Mouse (Mus musculus): ENCODE results near the gene Ints5.

Gene Ints5

DNA sequence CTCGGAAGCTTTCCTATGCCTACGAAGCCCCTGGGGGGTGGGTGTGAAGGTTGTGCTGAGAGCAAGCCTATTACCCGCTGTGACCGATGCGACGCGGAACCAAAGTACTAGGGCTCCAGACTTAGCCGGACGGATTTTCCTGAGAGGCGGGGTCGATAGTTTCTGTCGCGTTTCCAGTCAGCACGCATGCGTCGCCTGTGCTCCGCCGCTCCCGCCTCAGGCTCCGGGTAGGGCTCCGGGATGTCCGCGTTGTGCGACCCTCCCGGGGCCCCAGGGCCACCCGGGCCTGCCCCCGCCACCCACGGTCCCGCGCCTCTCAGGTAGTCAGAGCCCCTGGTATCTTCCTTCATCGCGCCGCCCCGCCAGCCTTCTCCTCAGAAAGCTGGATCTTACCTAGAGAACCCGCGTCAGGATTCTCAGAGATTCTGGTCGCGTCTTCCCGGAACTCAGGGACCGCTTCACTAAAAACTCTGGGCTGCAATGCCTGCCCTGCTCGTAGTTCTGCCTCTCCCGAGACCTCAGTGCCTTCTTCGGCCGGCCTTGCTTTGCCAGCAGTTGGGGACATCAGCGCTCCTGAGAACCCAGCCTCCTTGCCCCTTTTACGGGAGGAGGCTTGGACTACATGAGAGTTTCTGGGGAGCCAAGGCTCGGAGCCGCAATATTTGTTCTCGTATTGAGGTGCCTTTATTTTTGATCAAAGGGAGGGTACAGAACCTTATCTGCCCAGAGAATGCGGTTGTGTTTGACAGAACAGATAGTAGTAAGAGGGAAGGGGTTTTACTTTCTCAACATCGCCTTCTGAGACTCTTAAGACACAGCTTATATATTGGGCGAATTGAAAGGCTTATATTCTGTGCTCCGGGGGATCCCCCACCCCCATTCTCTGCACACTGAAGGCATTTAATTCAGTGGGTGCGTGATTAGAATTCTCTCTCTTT is at the start of gene Ints5:
Gene Ints5 (plus strand): TSS at position 177 of the 938 bp plus-strand sequence.
- in situ Hi-C loops (cut with MboI; ENCODE audit: unreplicated experiment in 2 of 2): loop anchor here in 1 of 2 experiments (25.0 kb wide), 1 partner anchor 1406 kb away; the partner anchor contains the start of genes Atl3 and Rtn3

GRCm38 (mm10) chr19:8844371-8845129 is 48.3 kb upstream of the Ints5 start:
- in situ Hi-C loops (cut with MboI; ENCODE audit: unreplicated experiment in 2 of 2): loop anchor here (10.0 to 25.0 kb wide), 5 partner anchors 257 to 1343 kb away; partner anchors contain the start of genes Fads1 (in 1 of the 2), Scgb2a2 (in 1 of the 2) and Slc22a8 (in 1 of the 2)

- in situ Hi-C loops (cut with MboI; ENCODE audit: unreplicated experiment in 2 of 2): loop anchor here (10.0 to 25.0 kb wide), 5 partner anchors 261 to 1339 kb away; partner anchors contain the start of genes Fads1 (in 1 of the 2), Scgb2a2 (in 1 of the 2) and Slc22a8 (in 1 of the 2)
These were observed 44.4 kb upstream of the Ints5 start for GRCm38 (mm10) chr19:8848356-8848755.

DNA sequence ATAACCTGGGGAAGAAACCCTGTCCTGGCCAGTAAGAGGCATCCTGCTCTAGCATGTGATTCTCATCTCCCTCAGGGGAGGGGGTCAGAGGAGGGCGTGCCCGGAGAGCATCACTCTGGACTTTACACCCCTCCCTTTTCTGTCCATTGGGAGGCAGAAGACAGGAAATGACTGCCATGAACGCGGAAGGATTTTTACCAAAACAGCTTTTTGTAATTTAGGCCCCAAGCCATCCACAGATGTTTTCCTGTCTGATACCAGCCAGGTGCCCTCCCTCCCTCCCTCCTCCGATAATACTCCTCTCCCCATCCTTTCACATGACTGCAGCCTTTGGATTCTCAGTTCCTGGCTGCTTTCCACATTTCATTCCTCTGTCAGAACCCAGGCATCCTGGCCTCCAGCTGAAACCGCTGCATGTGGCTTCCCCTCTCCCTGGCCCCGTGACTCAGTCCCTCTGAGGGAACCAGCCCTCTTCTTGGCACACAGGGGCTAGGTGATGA is 42.4 kb upstream of the Ints5 start, which contains the start of gene Lrrn4cl:
Gene Lrrn4cl (plus strand): TSS at position 367 of the 500 bp plus-strand sequence.
- in situ Hi-C loops (cut with MboI; ENCODE audit: unreplicated experiment in 2 of 2): loop anchor here (10.0 to 25.0 kb wide), 3 partner anchors 112 to 994 kb away; partner anchors contain the start of genes Eef1g (in 1 of the 2), Scgb2a2 (in 1 of the 2) and Tut1 (in 1 of the 2)

GRCm38 (mm10) chr19:8851639-8852038 is 41.2 kb upstream of the Ints5 start:
- in situ Hi-C loops (cut with MboI; ENCODE audit: unreplicated experiment in 2 of 2): loop anchor here (10.0 to 25.0 kb wide), 3 partner anchors 111 to 993 kb away; partner anchors contain the start of genes Eef1g (in 1 of the 2), Scgb2a2 (in 1 of the 2) and Tut1 (in 1 of the 2)

- in situ Hi-C loops (cut with MboI; ENCODE audit: unreplicated experiment in 2 of 2): loop anchor here (10.0 to 25.0 kb wide), 3 partner anchors 110 to 992 kb away; partner anchors contain the start of genes Eef1g (in 1 of the 2), Scgb2a2 (in 1 of the 2) and Tut1 (in 1 of the 2)
These were observed 40.4 kb upstream of the Ints5 start for GRCm38 (mm10) chr19:8852236-8852928.

DNA sequence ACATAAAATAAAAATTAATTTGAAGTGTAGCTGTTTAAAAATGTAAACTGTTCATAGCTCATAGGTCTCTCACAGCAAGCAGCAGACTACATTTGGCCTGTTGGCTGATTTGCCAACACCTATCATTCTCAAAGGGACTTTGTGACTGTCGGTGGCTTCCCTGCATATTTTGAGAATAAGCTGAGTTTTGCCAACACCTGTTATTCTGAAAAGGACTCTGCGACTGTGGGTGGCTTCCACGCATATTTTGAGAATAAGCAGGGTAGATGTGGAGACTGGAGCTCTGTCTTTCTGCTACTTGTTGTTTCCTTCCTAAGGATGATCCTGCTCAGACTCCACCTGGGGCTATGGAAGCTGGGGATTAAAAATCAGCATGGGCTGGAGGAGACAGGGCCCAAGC is 39.7 kb upstream of the Ints5 start:
- in situ Hi-C loops (cut with MboI; ENCODE audit: unreplicated experiment in 2 of 2): loop anchor here (10.0 to 25.0 kb wide), 3 partner anchors 109 to 992 kb away; partner anchors contain the start of genes Eef1g (in 1 of the 2), Scgb2a2 (in 1 of the 2) and Tut1 (in 1 of the 2)

GRCm38 (mm10) chr19:8857689-8858088 is 35.1 kb upstream of the Ints5 start:
- in situ Hi-C loops (cut with MboI; ENCODE audit: unreplicated experiment in 2 of 2): loop anchor here (5.0 to 25.0 kb wide), 5 partner anchors 105 to 987 kb away; partner anchors contain the start of genes Eef1g (in 1 of the 2), Scgb2a2 (in 1 of the 2) and Tut1 (in 1 of the 2)

DNA sequence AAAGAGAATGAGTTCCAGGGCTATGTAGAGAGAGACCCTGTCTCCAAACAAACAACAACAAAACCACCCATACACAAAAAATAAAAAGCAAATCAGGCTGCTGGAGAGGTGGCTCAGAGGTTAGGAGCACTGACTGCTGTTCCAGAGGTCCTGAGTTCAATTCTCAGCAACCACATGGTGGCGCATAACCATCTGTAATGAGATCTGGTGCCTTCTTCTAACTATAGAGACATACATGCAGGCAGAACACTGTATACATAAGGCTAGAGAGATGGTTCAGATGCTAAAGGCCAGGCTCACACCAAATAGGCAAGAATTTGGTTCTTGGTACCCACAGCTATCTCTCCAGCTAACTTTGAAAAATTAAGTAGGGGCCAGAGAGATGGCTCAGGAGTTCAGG is 33.8 kb upstream of the Ints5 start:
- in situ Hi-C loops (cut with MboI; ENCODE audit: unreplicated experiment in 2 of 2): loop anchor here (5.0 to 25.0 kb wide), 5 partner anchors 103 to 986 kb away; partner anchors contain the start of genes Eef1g (in 1 of the 2), Scgb2a2 (in 1 of the 2) and Tut1 (in 1 of the 2)

DNA sequence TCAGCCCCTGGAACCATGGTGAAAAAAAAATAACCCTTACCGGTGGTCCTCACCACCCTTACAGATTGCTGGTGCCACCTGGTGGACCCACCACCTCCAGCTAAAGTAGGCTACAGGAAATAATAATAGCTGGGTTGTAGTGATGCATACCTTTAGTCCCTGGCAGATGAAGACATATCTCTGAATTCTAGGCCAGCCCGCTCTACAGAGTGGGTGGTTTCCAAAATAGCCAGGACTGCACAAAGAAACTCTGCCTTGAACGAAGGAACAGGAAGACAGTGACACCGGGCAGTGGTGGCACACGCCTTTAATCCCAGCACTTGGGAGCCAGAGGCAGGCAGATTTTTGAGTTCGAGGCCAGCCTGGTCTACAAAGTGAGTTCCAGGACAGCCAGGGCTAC is 28.5 kb upstream of the Ints5 start:
- in situ Hi-C loops (cut with MboI; ENCODE audit: unreplicated experiment in 2 of 2): loop anchor here in 1 of 2 experiments (25.0 kb wide), 1 partner anchor 98 kb away; the partner anchor contains the start of genes Eef1g and Tut1

DNA sequence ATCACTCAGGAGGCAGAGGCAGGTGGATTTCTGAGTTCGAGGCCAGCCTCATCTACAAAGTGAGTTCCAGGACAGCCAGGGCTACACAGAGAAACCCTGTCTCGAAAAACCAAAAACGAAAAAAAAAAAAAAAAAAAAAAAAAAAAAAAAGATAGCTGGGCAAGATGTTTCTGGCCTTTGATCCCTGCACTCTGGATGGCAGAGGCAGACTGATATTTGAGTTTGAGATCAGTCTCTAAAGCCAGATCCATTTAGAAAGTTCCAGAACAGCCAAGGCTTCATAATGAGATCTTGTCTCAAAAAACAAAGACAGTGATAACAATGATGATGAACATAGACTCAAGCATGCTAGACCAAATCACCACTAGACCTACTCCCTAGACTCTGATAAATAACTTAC is 22.4 kb upstream of the Ints5 start:
- in situ Hi-C loops (cut with MboI; ENCODE audit: unreplicated experiment in 2 of 2): loop anchor here in 1 of 2 experiments (25.0 kb wide), 1 partner anchor 92 kb away; the partner anchor contains the start of genes Eef1g and Tut1

DNA sequence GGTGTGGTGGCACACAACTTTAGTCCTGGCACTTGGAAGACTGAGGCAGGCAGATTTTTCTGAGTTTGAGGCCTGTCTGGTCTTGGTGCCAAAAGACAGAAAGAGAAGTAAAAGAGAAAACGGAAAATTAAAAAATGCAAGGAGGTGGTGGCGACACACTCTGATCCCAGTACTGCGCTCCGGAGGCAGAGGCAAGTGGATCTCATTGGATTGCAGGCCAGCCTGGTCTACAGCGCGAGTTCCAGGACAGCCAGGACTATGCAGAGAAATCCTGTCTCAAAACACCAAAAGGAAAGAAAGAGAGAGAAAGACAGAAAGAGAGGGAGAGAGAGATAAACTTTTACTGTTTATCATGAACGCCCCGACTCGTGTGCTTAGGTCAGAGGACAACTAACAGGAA is 22.0 kb upstream of the Ints5 start:
- in situ Hi-C loops (cut with MboI; ENCODE audit: unreplicated experiment in 2 of 2): loop anchor here in 1 of 2 experiments (25.0 kb wide), 1 partner anchor 91 kb away; the partner anchor contains the start of genes Eef1g and Tut1

- in situ Hi-C loops (cut with MboI; ENCODE audit: unreplicated experiment in 2 of 2): loop anchor here in 1 of 2 experiments (25.0 kb wide), 1 partner anchor 91 kb away; the partner anchor contains the start of genes Eef1g and Tut1
These were observed 21.3 kb upstream of the Ints5 start, which contains the start of gene Ubxn1 for GRCm38 (mm10) chr19:8871267-8872186. TSS of gene Ubxn1 (plus strand) at chr19:8871496.

DNA sequence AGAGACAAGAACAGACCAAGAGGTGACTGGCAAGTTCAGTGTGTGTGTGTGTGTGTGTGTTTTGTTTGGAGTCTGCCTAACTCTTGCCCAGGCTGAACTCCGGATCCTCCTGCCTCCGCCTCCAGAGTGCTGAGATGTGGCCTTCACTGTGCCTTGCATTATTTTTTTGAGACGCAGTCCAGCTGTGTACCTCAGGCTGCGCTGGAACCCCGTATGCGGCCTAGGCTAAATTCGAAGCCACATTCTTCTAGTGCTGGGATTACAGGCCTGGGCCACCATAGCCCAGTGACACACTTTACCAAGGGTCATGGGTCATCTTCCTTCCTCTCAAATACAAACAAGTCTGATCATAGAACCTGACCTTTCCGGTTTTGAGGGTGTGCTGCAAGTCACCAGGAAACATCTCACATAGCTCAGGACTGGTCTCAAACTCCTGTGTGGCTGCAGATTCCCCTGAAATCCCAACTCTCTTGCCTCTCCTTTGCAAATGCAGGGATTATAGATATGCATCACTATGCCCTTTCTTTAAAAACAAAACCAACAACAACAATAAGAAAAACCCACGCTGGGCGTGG is 20.5 kb upstream of the Ints5 start:
- in situ Hi-C loops (cut with MboI; ENCODE audit: unreplicated experiment in 2 of 2): loop anchor here in 1 of 2 experiments (25.0 kb wide), 1 partner anchor 90 kb away; the partner anchor contains the start of genes Eef1g and Tut1

- in situ Hi-C loops (cut with MboI; ENCODE audit: unreplicated experiment in 2 of 2): loop anchor here in 1 of 2 experiments (25.0 kb wide), 1 partner anchor 1388 kb away; the partner anchor contains the start of genes Atl3 and Rtn3
These were observed 17.8 kb upstream of the Ints5 start for GRCm38 (mm10) chr19:8875031-8875430.

DNA sequence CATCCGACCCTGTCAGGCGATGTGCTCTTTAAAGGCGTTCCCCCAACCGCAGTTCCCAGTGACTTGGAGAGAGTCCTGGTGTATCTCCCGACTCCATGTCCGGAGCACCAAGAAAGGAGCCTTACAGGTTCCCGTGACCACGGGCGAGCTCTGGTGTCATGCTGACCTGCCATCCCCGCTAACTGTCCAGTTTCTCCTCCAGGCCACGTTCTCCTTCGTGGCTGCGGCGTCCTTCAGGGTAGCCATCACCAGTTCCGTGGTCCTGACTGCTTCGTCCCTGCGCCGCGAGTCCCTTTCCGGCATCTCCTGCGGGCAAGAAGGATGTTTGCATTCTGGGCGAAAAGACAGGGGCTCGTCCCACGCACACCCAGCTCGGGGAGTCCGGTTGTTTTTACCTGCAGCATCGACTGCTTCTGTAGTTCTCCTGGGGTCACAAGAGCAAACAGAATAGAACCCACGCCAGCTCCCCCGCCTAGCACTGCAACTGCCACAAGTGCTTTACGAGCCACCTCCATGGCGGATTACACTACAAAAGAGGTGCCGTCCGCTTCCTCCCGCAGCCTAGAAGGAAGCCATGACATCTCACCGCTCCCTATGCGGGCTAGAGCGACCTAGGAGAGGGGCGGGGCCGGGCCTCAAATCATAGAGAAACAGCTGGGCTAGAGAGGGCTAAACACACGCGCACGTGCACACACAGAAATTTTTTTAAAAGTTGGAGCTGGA is 12.3 kb upstream of the Ints5 start, which contains the start of gene Uqcc3:
Gene Uqcc3 (minus strand): TSS at position 613 of the 723 bp plus-strand sequence.
- in situ Hi-C loops (cut with MboI; ENCODE audit: unreplicated experiment in 2 of 2): loop anchor here in 1 of 2 experiments (5.0 to 25.0 kb wide), 2 partner anchors 82 to 1393 kb away; partner anchors contain the start of genes Atl3 and Rtn3

All from v-Abl transformed pro-B cells (cell line).